Mouse (Mus musculus): ENCODE data around the gene Dusp3.

The Dusp3 gene

GRCm38 (mm10) chr11:101986913-101987312 is at the start of gene Dusp3:
Gene Dusp3 (minus strand): TSS chr11:101987013.
- DNase-seq (ENCODE audit: low spot score in 2 of 2), result no peak

GRCm38 (mm10) chr11:102036336-102036735 is 49.5 kb upstream of the Dusp3 start:
- no peak for DNase-seq (ENCODE audit: low spot score in 2 of 2)

GRCm38 (mm10) chr11:102035456-102035960 is 48.7 kb upstream of the Dusp3 start:
- no peak for DNase-seq (ENCODE audit: low spot score in 2 of 2)

GRCm38 (mm10) chr11:102034887-102035286 is 48.1 kb upstream of the Dusp3 start:
- DNase-seq (ENCODE audit: low spot score in 2 of 2), result no peak

- no peak for DNase-seq (ENCODE audit: low spot score in 2 of 2)
These were observed 46.3 kb upstream of the Dusp3 start for GRCm38 (mm10) chr11:102033055-102033591.

- DNase-seq (ENCODE audit: low spot score in 2 of 2), result no peak
These were observed 44.3 kb upstream of the Dusp3 start for GRCm38 (mm10) chr11:102031149-102031548.

- DNase-seq (ENCODE audit: low spot score in 2 of 2), result no peak
These were observed 43.2 kb upstream of the Dusp3 start for GRCm38 (mm10) chr11:102029966-102030365.

- DNase-seq (ENCODE audit: low spot score in 2 of 2), result no peak
These were observed 42.5 kb upstream of the Dusp3 start for GRCm38 (mm10) chr11:102029304-102029703.

GRCm38 (mm10) chr11:102028087-102028816 is 41.4 kb upstream of the Dusp3 start, which contains the start of gene Mpp3:
Gene Mpp3 (minus strand): TSS chr11:102028461.
- DNase-seq (ENCODE audit: low spot score in 2 of 2), result no peak

- DNase-seq (ENCODE audit: low spot score in 2 of 2), result no peak
These were observed 40.7 kb upstream of the Dusp3 start for GRCm38 (mm10) chr11:102027361-102028017.

- DNase-seq (ENCODE audit: low spot score in 2 of 2), result peak; percentile 16 to 53
These were observed 40.0 kb upstream of the Dusp3 start for GRCm38 (mm10) chr11:102026694-102027360.

GRCm38 (mm10) chr11:102025991-102026660 is 39.3 kb upstream of the Dusp3 start:
- DNase-seq (ENCODE audit: low spot score in 2 of 2), result no peak

GRCm38 (mm10) chr11:102025354-102025753 is 38.5 kb upstream of the Dusp3 start:
- no peak for DNase-seq (ENCODE audit: low spot score in 2 of 2)

GRCm38 (mm10) chr11:102024875-102025274 is 38.1 kb upstream of the Dusp3 start:
- DNase-seq (ENCODE audit: low spot score in 2 of 2), result no peak

GRCm38 (mm10) chr11:102024084-102024758 is 37.4 kb upstream of the Dusp3 start:
- no peak for DNase-seq (ENCODE audit: low spot score in 2 of 2)

- no peak for DNase-seq (ENCODE audit: low spot score in 2 of 2)
These were observed 36.6 kb upstream of the Dusp3 start for GRCm38 (mm10) chr11:102023406-102023805.

GRCm38 (mm10) chr11:102021196-102021595 is 34.4 kb upstream of the Dusp3 start:
- no peak for DNase-seq (ENCODE audit: low spot score in 2 of 2)

GRCm38 (mm10) chr11:102019736-102020135 is 32.9 kb upstream of the Dusp3 start:
- DNase-seq (ENCODE audit: low spot score in 2 of 2), result no peak

- DNase-seq (ENCODE audit: low spot score in 2 of 2), result no peak
These were observed 29.3 kb upstream of the Dusp3 start for GRCm38 (mm10) chr11:102016136-102016535.

- DNase-seq (ENCODE audit: low spot score in 2 of 2), result no peak
These were observed 28.7 kb upstream of the Dusp3 start for GRCm38 (mm10) chr11:102015472-102015871.

GRCm38 (mm10) chr11:102013201-102013600 is 26.4 kb upstream of the Dusp3 start:
- no peak for DNase-seq (ENCODE audit: low spot score in 2 of 2)
